Mouse (Mus musculus): ENCODE measurements around the gene Prkcb. TPM values are rescaled to one million over a fixed set of nuclear protein-coding genes. Genes with fewer than 3 reads are reported as not detected.

The Prkcb gene
- total RNA-seq, 2 experiments from 2014 or later: 13.4 to 13.5 TPM

- peak; percentile 25 for DNase-seq
Observed at GRCm38 (mm10) chr7:122289243-122290111, 926 bp downstream of the Prkcb start.

- DNase-seq: peak; percentile 10
Observed at GRCm38 (mm10) chr7:122290165-122290564, 1.6 kb downstream of the Prkcb start.

GRCm38 (mm10) chr7:122290771-122291170, 2.2 kb downstream of the Prkcb start:
- no peak for DNase-seq

- no peak for DNase-seq
Observed at GRCm38 (mm10) chr7:122292151-122292550, 3.6 kb downstream of the Prkcb start.

- no peak for DNase-seq
Observed at GRCm38 (mm10) chr7:122294111-122294510, 5.6 kb downstream of the Prkcb start.

- no peak for DNase-seq
Observed at GRCm38 (mm10) chr7:122295363-122295762, 6.8 kb downstream of the Prkcb start.

GRCm38 (mm10) chr7:122296331-122296730, 7.8 kb downstream of the Prkcb start:
- DNase-seq: no peak

GRCm38 (mm10) chr7:122296805-122297204, 8.3 kb downstream of the Prkcb start:
- DNase-seq: no peak

- peak; percentile 23 for DNase-seq
Observed at GRCm38 (mm10) chr7:122297627-122298026, 9.1 kb downstream of the Prkcb start.

GRCm38 (mm10) chr7:122298715-122299114, 10.2 kb downstream of the Prkcb start:
- no peak for DNase-seq

GRCm38 (mm10) chr7:122300538-122300937, 12.0 kb downstream of the Prkcb start:
- DNase-seq: no peak

- DNase-seq: no peak
Observed at GRCm38 (mm10) chr7:122302538-122302937, 14.0 kb downstream of the Prkcb start.

- DNase-seq: no peak
Observed at GRCm38 (mm10) chr7:122303988-122304387, 15.4 kb downstream of the Prkcb start.

GRCm38 (mm10) chr7:122304521-122304920, 16.0 kb downstream of the Prkcb start:
- no peak for DNase-seq

GRCm38 (mm10) chr7:122307241-122307640, 18.7 kb downstream of the Prkcb start:
- DNase-seq: no peak

- DNase-seq: no peak
Observed at GRCm38 (mm10) chr7:122308661-122309060, 20.1 kb downstream of the Prkcb start.

- no peak for DNase-seq
Observed at GRCm38 (mm10) chr7:122309909-122310725, 21.6 kb downstream of the Prkcb start.

- DNase-seq: no peak
Observed at GRCm38 (mm10) chr7:122310726-122311018, 22.1 kb downstream of the Prkcb start.

GRCm38 (mm10) chr7:122313690-122314477, 25.3 kb downstream of the Prkcb start:
- DNase-seq: no peak

GRCm38 (mm10) chr7:122315720-122316331, 27.3 kb downstream of the Prkcb start:
- DNase-seq: no peak

- no peak for DNase-seq
Observed at GRCm38 (mm10) chr7:122316681-122317080, 28.1 kb downstream of the Prkcb start.

GRCm38 (mm10) chr7:122317485-122317884, 28.9 kb downstream of the Prkcb start:
- no peak for DNase-seq

Measured in adrenal gland, postnatal 10 days (tissue).